Mouse (Mus musculus) hindlimb bud, embryonic 11.5 days (tissue): ENCODE results near the gene Pcgf1.
A peak's percentile ranks its signal among the peaks of the same experiment; 100 is the strongest.

Experiments
- DNase-seq: peaks from one replicate; pipeline ENCODE4 v3.0.0-alpha.2; 2012; ENCODE audit warnings: low read depth, low spot score; ENCODE audit errors: extremely low spot score

Gene Pcgf1

DNA sequence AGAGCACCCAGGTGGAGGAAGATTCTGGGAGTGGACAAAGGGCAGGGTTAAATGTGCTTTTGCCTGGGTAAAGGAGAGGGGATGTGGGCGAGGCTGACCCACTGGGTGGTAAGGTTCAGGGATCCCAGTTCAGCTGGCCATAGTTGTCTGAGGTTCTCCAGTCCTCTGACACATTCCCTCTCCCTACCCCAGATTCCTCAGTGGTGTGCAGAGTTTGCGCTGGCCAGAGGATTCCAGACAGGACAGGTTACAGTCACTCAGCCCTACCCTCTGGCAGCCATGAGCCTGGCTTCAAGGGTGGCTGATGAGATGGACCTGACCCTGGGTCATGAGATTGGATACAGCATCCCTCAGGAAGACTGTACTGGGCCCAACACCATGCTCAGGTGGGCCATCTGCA lies 18.9 kb upstream of the Pcgf1 start:
- no peak for DNase-seq

DNA sequence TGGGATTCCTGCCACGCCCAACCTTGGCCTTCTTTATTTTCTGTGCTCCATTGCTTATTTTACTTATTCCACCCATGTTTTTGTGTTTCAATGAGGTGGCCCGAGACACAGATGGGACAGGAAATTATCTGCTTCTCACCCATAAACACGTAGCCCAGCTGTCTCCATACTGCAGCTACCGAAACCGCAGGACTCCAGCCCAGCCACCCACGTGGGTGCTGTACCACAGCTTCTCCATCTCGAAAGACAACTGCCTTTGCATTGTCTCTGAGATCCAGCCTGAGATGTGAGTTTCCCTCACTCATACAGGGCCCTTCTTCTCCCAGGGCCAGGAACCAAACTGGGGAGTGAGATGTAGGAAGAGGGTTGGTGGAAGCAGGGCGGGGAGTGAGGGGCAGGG lies 11.7 kb upstream of the Pcgf1 start:
- DNase-seq, result no peak

DNA sequence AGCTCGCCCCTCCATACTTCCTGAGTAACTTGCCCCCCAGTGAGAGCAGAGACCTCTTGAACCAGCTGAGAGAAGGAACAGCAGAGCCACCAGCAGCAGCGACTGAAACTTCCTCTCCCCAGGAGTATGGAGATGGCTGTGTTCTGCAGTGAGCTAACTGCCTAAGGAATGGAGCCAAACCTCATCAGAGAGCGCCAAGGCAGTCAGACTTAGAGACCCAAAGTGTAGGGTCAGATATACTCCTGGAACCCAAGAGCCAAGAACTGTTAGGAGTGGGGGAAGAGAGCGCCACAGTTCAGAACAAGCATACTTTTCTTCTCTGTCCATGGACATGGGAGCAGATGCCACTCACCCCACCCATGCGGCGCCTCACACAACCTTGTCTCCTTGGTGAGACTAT lies 11.2 kb upstream of the Pcgf1 start:
- no peak for DNase-seq

GRCm38 (mm10) chr6:83068221-83068620 lies 9.4 kb upstream of the Pcgf1 start:
- no peak for DNase-seq

DNA sequence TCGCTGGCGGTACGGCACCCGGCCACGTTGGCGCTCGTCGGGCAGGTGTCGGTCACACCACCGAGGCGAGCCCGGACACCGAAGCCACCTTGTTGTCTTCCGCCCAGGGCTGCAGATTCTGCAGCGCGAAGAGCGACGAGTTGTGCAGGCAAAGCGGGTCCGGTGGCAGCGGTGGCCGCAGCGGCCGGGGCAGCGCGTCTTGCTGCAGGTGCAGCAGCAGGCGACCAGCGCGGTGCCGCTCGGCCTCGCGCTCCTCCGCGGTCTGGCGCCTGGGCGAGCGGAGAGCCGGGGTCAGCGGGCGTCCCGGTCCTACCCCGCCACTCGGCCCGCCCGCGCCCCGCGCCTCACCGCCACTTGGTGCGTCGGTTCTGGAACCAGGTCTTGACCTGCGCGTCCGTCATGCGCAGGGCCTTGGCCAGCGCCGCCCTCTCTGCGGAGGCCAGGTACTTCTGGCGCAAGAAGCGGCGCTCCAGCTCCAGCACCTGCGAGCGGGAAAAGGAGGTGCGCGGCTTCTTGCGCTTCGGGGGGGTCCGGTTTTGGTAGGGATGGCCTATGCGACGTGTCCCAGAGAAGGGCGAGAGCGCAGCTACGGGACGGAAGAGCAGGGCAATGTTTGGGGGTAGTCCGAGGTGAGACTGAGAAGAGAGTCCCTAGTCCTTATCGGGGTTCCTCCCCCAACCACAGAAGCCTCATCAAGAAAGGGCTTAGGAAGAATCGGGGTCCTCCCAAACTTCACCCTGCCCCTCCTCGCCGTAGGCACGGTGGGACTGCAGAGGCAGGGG lies 8.8 kb upstream of the Pcgf1 start:
- DNase-seq, result no peak

DNA sequence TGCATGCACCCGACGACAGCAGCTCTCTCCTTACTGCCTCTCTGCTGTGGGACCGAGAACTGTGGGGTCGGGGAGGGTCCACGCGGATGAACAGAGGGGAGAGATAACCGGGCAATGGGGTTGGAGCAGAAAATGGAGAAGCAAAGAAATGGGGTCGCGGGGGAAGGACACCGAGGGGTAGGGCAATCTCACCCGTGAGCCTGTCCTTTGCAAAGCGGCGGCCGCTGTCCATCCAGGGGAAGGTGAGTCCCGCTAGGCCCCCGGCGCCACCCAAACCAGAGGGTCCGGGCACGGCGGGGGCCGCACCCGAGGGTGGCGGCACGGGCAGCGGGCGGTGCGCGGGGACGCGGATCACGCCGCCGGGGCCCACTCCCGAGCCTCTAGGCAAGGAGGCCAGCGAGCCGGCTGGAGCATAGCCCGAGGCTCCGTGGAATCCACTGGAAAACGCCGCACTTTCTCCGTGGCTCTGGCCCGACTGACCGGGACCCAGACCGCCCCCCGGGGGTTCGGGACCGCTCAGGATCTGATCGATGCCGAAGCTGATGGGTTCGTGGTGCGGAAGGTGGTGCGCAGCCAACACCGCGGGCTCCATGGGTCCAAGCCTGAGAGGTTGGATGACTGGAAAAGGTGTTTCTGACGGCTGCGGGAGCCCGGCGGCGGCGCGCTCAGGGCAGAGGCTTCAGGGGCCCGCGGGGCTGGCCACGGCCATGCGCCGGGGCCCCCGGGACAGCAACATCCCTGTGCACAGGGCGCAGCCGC lies 8.0 kb upstream of the Pcgf1 start:
- no peak for DNase-seq

- DNase-seq, result no peak
Observed at GRCm38 (mm10) chr6:83070247-83070310, 7.6 kb upstream of the Pcgf1 start, which contains the start of gene Tlx2. TSS of gene Tlx2 (minus strand) at chr6:83070293.

DNA sequence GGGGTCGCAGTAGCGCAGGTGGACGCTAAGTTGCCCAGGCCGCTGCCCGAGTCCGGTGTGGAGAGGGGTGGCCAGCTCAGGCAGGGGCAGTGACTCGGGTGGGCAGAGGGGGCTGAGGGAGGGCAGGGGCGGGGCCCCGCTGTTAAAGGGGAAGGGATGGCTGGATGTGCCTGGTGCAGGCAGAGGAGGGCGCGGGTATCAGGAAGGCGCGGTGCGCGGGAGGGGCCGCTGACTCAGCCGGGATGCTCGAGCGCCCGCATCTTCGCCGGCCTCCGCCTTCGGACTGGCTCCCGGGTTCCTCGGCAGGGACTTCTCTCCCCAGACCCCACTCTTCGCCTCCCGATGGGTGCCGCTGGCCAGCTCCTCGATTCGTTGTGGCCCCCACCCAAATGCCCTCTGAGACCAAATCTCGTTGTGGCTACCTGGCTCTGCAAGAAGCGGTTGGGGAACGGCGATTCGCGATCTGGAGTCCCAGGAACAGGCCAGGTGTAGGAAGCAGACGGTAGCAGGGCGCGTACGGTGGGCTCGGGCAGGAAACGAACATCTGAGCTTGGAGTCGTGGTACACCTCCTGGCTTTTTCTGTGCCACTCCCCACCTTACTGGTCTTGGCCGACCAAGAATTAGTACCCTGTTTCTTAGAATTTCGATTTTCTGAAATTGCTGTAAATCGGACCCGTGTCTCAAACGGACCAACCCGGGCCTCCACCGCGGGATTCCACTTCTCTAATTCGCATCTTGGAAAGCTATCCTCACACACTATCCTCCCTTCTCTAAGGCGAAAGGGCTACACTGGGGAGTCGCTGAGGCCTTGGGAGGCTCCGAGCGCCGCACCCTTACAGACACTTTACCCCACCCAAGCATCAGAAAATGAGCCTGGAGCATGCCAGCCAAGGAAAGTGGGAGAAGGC lies 7.1 kb upstream of the Pcgf1 start:
- DNase-seq, result no peak

- DNase-seq, result no peak
Observed at GRCm38 (mm10) chr6:83071220-83071619, 6.4 kb upstream of the Pcgf1 start.

DNA sequence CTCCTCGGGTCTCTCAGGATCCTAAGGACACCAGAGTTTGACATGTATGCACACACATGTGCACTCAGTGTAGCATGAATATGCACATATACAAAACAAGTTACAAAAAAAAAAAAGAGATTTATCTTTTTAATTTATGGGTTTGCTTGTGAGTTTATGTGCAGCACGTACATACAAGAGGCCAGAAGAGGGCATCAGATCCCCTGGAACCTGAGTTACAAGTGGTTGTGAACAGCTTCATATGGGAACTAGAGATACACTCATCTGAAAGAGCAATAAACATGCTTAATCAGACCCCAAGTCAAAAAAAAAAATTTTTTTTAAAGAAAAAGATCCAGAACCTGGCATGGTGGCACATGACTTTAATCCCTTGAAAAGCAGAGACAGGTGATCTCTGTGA lies 2.7 kb upstream of the Pcgf1 start:
- no peak for DNase-seq

GRCm38 (mm10) chr6:83078324-83078858 lies 722 bp downstream of the Pcgf1 start:
- DNase-seq, result peak; percentile 96

DNA sequence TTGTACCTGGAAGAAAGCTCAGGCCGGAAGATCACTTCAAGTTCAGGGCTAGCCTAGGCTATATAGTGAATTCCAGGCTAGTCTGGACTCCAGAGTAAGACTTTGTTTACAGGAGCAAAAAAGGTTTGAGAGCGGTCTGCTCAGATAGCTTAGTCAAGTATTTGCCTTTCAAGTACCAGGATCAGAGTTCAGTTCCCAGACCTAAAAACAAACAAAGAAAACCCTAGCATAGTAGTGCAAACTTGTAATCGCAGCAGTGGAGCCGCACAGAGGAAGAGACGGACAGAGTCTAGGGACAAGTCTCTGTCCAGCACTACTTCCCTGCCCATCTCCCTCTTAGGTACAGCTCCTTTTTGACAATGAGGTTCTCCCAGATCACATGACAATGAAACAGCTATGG lies 2.5 kb downstream of the Pcgf1 start:
- DNase-seq, result no peak

DNA sequence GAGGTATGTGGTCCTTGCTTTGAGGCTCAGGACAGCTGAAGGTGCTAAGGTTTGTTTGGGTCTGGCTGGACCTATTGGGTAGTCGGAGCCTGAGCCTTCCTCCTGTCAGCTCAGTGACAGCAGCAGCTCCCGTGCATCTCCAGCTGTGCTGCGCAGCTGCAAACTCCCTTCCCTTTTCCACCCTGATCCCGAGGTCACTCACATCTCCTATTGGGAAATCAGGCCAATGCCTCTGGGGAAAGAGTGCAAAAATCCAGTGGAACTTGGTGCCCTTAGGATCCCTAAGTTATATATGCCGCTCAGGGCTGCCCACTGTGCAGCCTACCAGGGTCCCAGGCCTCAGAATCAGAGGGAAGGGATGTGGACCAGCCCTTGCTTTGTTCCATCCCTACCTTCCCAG lies 5.8 kb downstream of the Pcgf1 start:
- DNase-seq, result no peak

- DNase-seq, result no peak
Observed at GRCm38 (mm10) chr6:83084477-83084876, 6.8 kb downstream of the Pcgf1 start.

DNA sequence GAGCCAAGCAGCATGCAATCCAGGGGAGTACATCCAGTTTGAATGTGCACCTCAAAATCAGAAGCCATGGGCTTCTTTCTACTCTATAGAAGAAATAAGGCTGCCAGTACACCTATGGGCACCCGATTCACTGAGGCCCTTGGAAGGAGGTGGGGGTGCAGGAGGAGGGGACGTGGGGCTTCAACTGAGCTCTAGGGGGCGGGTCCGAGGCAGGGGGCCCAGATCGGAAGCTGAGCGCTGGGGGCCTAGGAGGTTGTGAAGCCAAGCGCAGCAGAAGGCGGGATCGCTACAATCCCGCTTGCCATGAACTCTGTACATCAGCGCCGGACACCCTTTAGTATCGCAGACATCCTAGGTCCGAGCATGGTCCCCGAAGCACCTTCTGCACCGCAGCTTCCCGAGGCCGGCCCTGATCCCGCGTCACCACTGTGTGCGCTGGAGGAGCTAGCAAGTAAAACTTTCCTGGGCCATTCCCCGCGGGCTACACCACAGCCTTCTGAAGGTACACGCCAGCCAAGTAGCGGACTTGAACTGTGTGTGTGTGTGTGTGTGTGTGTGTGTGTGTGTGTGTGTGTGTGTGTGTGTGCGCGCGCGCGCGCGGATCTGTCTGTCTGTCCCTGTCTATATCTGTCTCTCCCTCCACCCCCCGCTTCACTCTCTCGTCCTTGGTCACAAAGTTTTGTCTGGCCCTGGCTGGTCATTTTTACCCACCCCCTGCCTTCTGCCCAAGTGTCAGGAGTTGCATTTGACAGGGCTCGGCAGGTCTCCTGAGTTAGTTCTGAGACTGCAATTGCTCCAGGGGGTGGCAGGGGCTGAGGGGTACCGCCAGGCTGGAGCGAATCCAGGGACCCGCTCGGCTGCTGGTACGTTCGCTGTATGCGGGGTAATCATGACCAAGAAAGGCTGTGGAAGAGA lies 8.7 kb downstream of the Pcgf1 start, which contains the start of gene Lbx2:
Gene Lbx2 (plus strand): TSS at position 247 of the 915 bp plus-strand sequence.
- no peak for DNase-seq

DNA sequence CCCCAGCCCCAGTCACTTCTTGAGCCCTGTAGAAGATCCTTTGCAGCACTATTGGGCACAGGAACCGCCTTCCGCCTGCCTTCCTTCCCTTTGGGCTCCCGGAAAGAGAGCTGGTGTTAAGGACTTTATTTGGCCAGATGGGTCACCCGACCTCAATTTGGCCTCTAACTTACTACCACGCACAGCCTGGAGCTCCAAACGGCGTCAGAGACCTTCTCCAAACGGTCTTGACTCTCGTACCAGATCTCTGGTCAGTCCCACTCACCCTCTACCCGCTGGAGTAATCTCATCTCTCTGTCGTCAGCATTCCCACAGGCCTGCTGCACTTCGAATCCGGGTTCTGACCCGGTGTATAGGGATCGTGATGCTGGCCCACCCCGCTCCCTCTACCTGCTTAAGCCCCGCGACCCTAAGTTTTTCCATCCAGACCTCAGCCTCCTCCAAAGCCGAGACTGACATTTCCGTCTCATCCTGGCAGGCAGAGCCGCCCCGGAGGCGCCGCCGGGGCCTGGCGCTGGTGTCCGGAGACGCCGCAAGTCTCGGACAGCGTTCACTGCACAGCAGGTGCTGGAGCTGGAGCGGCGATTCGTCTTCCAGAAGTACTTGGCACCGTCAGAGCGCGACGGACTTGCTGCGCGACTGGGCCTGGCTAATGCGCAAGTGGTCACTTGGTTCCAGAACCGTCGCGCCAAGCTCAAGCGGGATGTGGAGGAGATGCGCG lies 9.7 kb downstream of the Pcgf1 start:
- no peak for DNase-seq

- DNase-seq, result no peak
Observed at GRCm38 (mm10) chr6:83087926-83088260, 10.2 kb downstream of the Pcgf1 start.

DNA sequence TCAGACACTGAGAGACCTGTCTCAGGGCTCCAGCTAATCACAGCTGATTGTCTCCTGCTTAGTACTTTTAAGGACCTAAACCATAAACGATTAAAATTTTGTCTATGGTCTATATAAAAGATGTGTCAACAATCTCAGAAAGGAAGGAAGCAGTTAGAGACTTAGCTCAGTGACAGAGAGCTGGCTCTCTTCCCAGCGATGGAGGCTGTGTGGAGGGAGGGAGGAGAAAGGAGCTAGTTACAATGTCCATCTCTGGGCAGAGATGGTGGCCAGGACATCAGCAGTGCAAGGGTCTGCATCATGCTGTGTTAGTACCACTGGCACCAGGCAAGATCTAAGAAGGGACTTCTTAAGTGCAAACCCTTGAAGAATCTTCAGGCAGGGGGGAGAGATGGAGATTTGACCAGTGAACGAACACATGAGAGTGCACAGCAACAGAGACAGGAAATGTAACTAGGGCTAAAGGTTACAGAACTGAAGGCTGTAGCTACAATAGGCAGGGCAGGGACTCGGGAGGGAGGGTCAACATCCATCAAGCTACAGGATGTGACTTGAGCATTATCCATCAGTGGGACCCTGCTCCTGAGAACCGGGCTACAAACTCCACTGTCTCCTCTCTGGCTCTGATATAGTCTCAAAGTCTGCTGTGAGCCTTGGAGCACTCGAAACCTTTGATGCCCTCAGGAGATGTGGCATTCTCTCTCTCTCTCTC lies 14.9 kb downstream of the Pcgf1 start:
- no peak for DNase-seq

- no peak for DNase-seq
Observed at GRCm38 (mm10) chr6:83095968-83096367, 18.3 kb downstream of the Pcgf1 start.

DNA sequence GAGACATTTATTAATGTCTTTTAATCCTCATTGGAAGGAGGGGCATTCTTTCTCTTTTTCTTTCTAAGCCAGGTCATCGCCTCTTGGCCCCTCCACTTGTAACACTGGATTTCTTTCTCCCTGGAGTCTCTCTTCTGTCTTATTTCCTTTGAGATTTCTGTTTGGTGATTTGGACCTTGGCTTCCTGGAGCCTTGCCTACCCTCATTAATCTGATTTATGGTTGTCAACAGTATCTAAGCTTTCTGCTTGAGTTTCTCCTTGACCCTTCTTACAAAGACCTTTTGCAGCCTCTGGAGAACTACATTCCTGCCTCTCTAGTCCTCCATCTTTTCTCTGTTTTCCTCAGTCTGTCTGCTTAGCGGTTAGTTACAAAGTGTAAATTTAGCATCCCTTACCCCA lies 20.7 kb downstream of the Pcgf1 start:
- DNase-seq, result no peak
